Mouse (Mus musculus) myocyte (in vitro differentiated cells): ENCODE data around the gene Scamp5. TPM values are rescaled to one million over a fixed set of nuclear protein-coding genes. Genes with fewer than 3 reads are reported as not detected.
A peak's percentile ranks its signal among the peaks of the same experiment; 100 is the strongest.

Experiments used
- H3K27me3 ChIP-seq: one replicate; pipeline ENCODE4 v1.6.1; 2011; ENCODE audit not compliant: control insufficient read depth, insufficient read depth, insufficient read length
- H3K36me3 ChIP-seq: one replicate; pipeline ENCODE4 v1.6.1; 2011; ENCODE audit not compliant: control insufficient read depth, insufficient read depth
- H3K4me2 ChIP-seq: one replicate; pipeline ENCODE4 v1.6.1; 2011; ENCODE audit warnings: low read depth, control low read depth
- H3K4me3 ChIP-seq: one replicate; pipeline ENCODE4 v1.5.1; 2011; ENCODE audit warnings: mild to moderate bottlenecking, control low read depth, moderate library complexity
- H3K79me2 ChIP-seq: one replicate; pipeline ENCODE4 v1.6.1; 2011; ENCODE audit not compliant: control insufficient read depth, insufficient read depth
- H3ac ChIP-seq: one replicate; pipeline ENCODE4 v1.6.1; 2011; ENCODE audit not compliant: control insufficient read depth, insufficient read length
- CEBPB ChIP-seq: IDR thresholded peaks from 2 replicates; pipeline ENCODE4 v1.6.1; 2011; ENCODE audit warnings: mild to moderate bottlenecking, moderate library complexity; ENCODE audit not compliant: poor library complexity, insufficient read depth, severe bottlenecking
- E2F4 ChIP-seq: IDR thresholded peaks from one replicate; pipeline ENCODE4 v1.6.1; 2011; ENCODE audit warnings: mild to moderate bottlenecking, control low read depth, moderate library complexity; ENCODE audit not compliant: insufficient read depth
- MAX ChIP-seq: IDR thresholded peaks from one replicate; pipeline ENCODE4 v1.6.1; 2011; ENCODE audit warnings: low read depth, mild to moderate bottlenecking, control low read depth
- MYOD1 ChIP-seq, 3 experiments: IDR thresholded peaks; one replicate each; pipeline ENCODE4 v1.6.1; 2011; ENCODE audit warnings: control low read depth in 2 of 3, low read depth in 2 of 3, mild to moderate bottlenecking in 2 of 3, moderate library complexity in 1 of 3; ENCODE audit not compliant: insufficient read length in 2 of 3, control insufficient read depth in 1 of 3
- MYOG ChIP-seq, 3 experiments: IDR thresholded peaks; one replicate each; pipeline ENCODE4 v1.6.1; 2011; ENCODE audit warnings: control low read depth in 2 of 3, low read depth in 2 of 3, mild to moderate bottlenecking in 2 of 3; ENCODE audit not compliant: insufficient read length in 2 of 3, control insufficient read depth in 1 of 3, insufficient read depth in 1 of 3
- POLR2A ChIP-seq: IDR thresholded peaks from one replicate; pipeline ENCODE4 v1.6.1; 2011; ENCODE audit warnings: low read depth, mild to moderate bottlenecking, control low read depth, moderate library complexity; ENCODE audit not compliant: insufficient read length
- POLR2AphosphoS2 ChIP-seq: IDR thresholded peaks from one replicate; pipeline ENCODE4 v1.6.1; 2011; ENCODE audit warnings: low read depth, control low read depth; ENCODE audit not compliant: insufficient read length
- REST ChIP-seq: IDR thresholded peaks from one replicate; pipeline ENCODE4 v1.6.1; 2011; ENCODE audit warnings: mild to moderate bottlenecking, control low read depth, moderate library complexity; ENCODE audit not compliant: insufficient read depth, insufficient read length
- SRF ChIP-seq: IDR thresholded peaks from one replicate; pipeline ENCODE4 v1.6.1; 2011; ENCODE audit warnings: low read depth; ENCODE audit not compliant: control insufficient read depth, insufficient read length
- TCF12 ChIP-seq: IDR thresholded peaks from one replicate; pipeline ENCODE4 v1.6.1; 2011; ENCODE audit warnings: mild to moderate bottlenecking, control low read depth; ENCODE audit not compliant: poor library complexity, insufficient read depth, severe bottlenecking
- TCF3 ChIP-seq: IDR thresholded peaks from one replicate; pipeline ENCODE4 v1.6.1; 2011; ENCODE audit warnings: low read depth, control low read depth; ENCODE audit not compliant: insufficient read length
- USF1 ChIP-seq: IDR thresholded peaks from one replicate; pipeline ENCODE4 v1.6.1; 2011; ENCODE audit warnings: low read depth, mild to moderate bottlenecking, control low read depth, moderate library complexity
- polyA plus RNA-seq: library from polyadenylated mRNA; unstranded; fragments of >200 nt; fragmentation: generic; extraction: Trizol; gene quantifications from one replicate; pipeline ENCODE4 v1.2.1, GENCODE M21; 2012; ENCODE audit warnings: missing spikeins

Scamp5 gene
- polyA plus RNA-seq, 1 experiment, result 23.6 TPM

- H3K79me2 ChIP-seq, result no peaks in the 10 kb centered on the region
- TF ChIP-seq USF1 (peak; percentile 32), POLR2AphosphoS2 (no peak)
- peak overlapping the region; percentile 53 for H3ac ChIP-seq
- peak overlapping the region; percentile 41 for H3K4me3 ChIP-seq
- H3K27me3 ChIP-seq, result no peaks in the 10 kb centered on the region
- H3K36me3 ChIP-seq, result no peaks in the 10 kb centered on the region
- peak overlapping the region; percentile 100 for H3K4me2 ChIP-seq
Measured at GRCm38 (mm10) chr9:57439083-57439482, 28.8 kb downstream of the Scamp5 start.

DNA sequence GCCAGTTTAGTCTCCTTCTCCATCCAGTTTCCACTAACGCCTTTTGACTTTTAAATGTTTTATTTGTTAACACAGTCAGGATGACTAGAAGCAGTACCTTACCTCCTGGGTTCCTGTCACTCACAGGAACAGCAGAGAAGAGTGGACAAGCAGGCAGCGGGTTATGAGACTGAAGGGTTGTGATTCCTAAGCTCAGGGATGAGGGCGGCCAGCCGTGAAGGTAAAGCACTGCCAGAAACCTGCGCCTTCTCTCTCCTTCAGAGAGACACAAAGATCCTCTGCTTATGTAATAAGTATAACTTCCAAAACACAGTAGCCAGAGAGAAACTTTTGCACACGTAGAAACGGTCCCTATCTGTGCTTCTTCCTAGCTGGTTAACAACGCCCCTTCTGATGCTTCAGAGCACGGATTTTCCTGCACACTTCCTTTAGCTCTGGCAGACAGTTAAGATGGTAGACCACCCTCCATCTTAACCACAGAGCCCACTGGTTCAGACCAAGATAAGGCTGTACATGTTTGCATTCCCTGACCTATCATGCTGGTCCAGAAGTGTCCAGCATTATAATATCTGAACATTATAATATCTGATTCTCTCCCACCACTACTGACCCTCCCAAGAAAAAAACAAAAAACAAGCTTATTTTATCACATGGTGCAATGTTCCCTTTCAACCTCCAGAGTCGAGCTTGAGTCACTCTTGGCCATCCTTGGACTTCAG lies 29.8 kb downstream of the Scamp5 start:
- Histone ChIP-seq H3K4me3 (no peak overlapping the region), H3ac (no peak overlapping the region), H3K36me3 (no peaks in the 10 kb centered on the region), H3K79me2 (no peaks in the 10 kb centered on the region), H3K27me3 (no peaks in the 10 kb centered on the region), H3K4me2 (peak overlapping the region; percentile 100)
- no peak for TF ChIP-seq MYOD1 (IDR thresholded peaks at IDR 0.05; ENCODE audit: control insufficient read depth in 1 of 3, insufficient read length in 2 of 3, low read depth in 2 of 3)
- TF ChIP-seq USF1, result no peak
- TF ChIP-seq SRF, result no peak
- TF ChIP-seq MAX, result no peak
- no peak for TF ChIP-seq REST
- TF ChIP-seq TCF3, result no peak
- no peak for TF ChIP-seq TCF12
- TF ChIP-seq CEBPB, result no peak
- no peak for TF ChIP-seq MYOG (IDR thresholded peaks at IDR 0.05; ENCODE audit: control insufficient read depth in 1 of 3, insufficient read depth in 1 of 3, insufficient read length in 2 of 3, low read depth in 2 of 3)
- TF ChIP-seq E2F4, result no peak
- no peak for TF ChIP-seq POLR2AphosphoS2
- TF ChIP-seq POLR2A, result no peak

- Histone ChIP-seq H3ac (no peak overlapping the region), H3K4me3 (no peak overlapping the region), H3K4me2 (no peak overlapping the region), H3K27me3 (no peaks in the 10 kb centered on the region), H3K36me3 (no peaks in the 10 kb centered on the region), H3K79me2 (no peaks in the 10 kb centered on the region)
- TF ChIP-seq TCF12 (no peak), POLR2AphosphoS2 (no peak), POLR2A (no peak), MYOD1 (IDR thresholded peaks at IDR 0.05; ENCODE audit: control insufficient read depth in 1 of 3, insufficient read length in 2 of 3, low read depth in 2 of 3) (no peak), REST (no peak), E2F4 (no peak), SRF (no peak)
Measured at GRCm38 (mm10) chr9:57436166-57436565, 31.7 kb downstream of the Scamp5 start.

DNA sequence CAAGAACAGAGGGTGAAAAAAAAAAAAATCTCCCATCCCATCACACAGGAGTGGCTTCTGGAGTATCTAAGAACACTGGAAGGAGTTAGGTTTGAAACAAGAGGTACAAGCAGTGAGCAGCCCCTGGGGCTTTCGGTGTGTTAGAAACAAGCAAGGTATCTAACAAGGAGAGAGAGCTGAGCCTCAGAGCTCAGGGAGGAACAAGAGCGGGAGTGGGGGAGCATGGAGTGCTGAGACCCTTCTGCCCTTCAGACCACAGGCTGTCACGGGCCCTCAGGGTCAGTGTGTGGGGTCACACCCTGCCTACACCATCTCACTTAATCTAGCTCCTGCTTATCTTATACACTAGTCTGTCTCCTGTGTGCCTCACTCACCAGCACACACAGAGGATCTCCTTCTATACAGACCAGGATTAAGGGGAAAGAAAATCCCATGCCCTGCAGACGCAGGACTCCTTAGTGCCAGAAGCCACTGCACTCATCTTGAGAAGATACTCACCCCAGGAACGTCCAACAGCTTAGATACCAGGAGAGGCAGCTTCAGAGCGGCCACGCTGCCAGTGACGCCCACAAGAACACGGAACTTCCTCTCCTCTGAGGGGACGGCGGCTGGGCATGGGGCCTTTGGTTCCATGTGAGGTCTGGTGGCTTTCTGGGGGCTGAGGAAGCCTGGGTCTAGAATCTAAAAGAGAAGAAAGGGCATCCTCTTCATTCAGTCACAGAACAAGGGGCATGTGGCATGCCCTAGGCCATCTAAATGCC lies 33.3 kb downstream of the Scamp5 start:
- Histone ChIP-seq H3K4me3 (no peak overlapping the region), H3K27me3 (no peaks in the 10 kb centered on the region), H3K4me2 (no peak overlapping the region), H3ac (no peak overlapping the region), H3K36me3 (no peaks in the 10 kb centered on the region), H3K79me2 (no peaks in the 10 kb centered on the region)
- TF ChIP-seq TCF12, result no peak
- TF ChIP-seq TCF3, result no peak
- TF ChIP-seq SRF, result no peak
- no peak for TF ChIP-seq REST

- Histone ChIP-seq H3K4me3 (no peak overlapping the region), H3K4me2 (peak overlapping the region; percentile 60), H3ac (peak overlapping the region; percentile 6), H3K36me3 (no peaks in the 10 kb centered on the region), H3K27me3 (no peaks in the 10 kb centered on the region), H3K79me2 (no peaks in the 10 kb centered on the region)
- TF ChIP-seq POLR2A, result peak; percentile 42
- peak in 1 of 3 experiments; percentile 38 for TF ChIP-seq MYOD1 (IDR thresholded peaks at IDR 0.05; ENCODE audit: control insufficient read depth in 1 of 3, insufficient read length in 2 of 3, low read depth in 2 of 3)
- TF ChIP-seq MYOG (IDR thresholded peaks at IDR 0.05; ENCODE audit: control insufficient read depth in 1 of 3, insufficient read depth in 1 of 3, insufficient read length in 2 of 3, low read depth in 2 of 3), result peak in 1 of 3 experiments; percentile 7
- TF ChIP-seq POLR2AphosphoS2, result no peak
Measured at GRCm38 (mm10) chr9:57433097-57434032, 34.5 kb downstream of the Scamp5 start.
